Mouse (Mus musculus) heart, adult 2 months (tissue): ENCODE data around the gene Igsf11.

Experiments used
- CTCF ChIP-seq: fragments of 200-600 bp; IDR thresholded peaks from 2 replicates; pipeline ENCODE4 v1.8.1; 2022; ENCODE audit warnings: antibody characterized with exemption, mild to moderate bottlenecking, moderate library complexity
- EP300 ChIP-seq: fragments of 200-500 bp; IDR thresholded peaks from 2 replicates; pipeline ENCODE4 v1.6.1; 2011; ENCODE audit warnings: low read depth, low read length, control low read depth; ENCODE audit not compliant: insufficient read depth
- POLR2A ChIP-seq: fragments of 200-500 bp; IDR thresholded peaks from 2 replicates; pipeline ENCODE4 v1.6.1; 2011; ENCODE audit warnings: mild to moderate bottlenecking, low read depth, low read length, control low read depth; ENCODE audit not compliant: insufficient read depth

GRCm38 (mm10) chr16:38943706-38944550, 51.5 kb downstream of the Igsf11 start:
- no peak for TF ChIP-seq EP300
- no peak for TF ChIP-seq POLR2A
- no peak for TF ChIP-seq CTCF
